Mouse (Mus musculus) testis, postnatal 14 days (tissue): ENCODE data around the gene Opcml.

Source experiments
- DNase-seq: peaks from one replicate; pipeline ENCODE4 v3.0.0; 2021; ENCODE audit warnings: low spot score

Opcml gene

GRCm38 (mm10) chr9:28251341-28251740 lies 460.8 kb downstream of the Opcml start:
- no peak for DNase-seq

GRCm38 (mm10) chr9:28255128-28255904 lies 464.7 kb downstream of the Opcml start:
- DNase-seq, result no peak

- DNase-seq, result no peak
These were observed 465.3 kb downstream of the Opcml start for GRCm38 (mm10) chr9:28255905-28256268.

GRCm38 (mm10) chr9:28261078-28261753 lies 470.6 kb downstream of the Opcml start:
- peak; percentile 46 for DNase-seq

GRCm38 (mm10) chr9:28262021-28262420 lies 471.4 kb downstream of the Opcml start:
- DNase-seq, result no peak

GRCm38 (mm10) chr9:28262896-28263295 lies 472.3 kb downstream of the Opcml start:
- no peak for DNase-seq

GRCm38 (mm10) chr9:28264761-28265160 lies 474.2 kb downstream of the Opcml start:
- DNase-seq, result no peak

- DNase-seq, result no peak
These were observed 483.2 kb downstream of the Opcml start for GRCm38 (mm10) chr9:28273816-28274215.

GRCm38 (mm10) chr9:28278555-28278954 lies 488.0 kb downstream of the Opcml start:
- DNase-seq, result no peak

GRCm38 (mm10) chr9:28281025-28281424 lies 490.4 kb downstream of the Opcml start:
- no peak for DNase-seq

- DNase-seq, result no peak
These were observed 491.0 kb downstream of the Opcml start for GRCm38 (mm10) chr9:28281571-28281970.

GRCm38 (mm10) chr9:28285016-28285415 lies 494.4 kb downstream of the Opcml start:
- DNase-seq, result no peak

- no peak for DNase-seq
These were observed 495.8 kb downstream of the Opcml start for GRCm38 (mm10) chr9:28286384-28286783.

GRCm38 (mm10) chr9:28287485-28287884 lies 496.9 kb downstream of the Opcml start:
- no peak for DNase-seq

- DNase-seq, result no peak
These were observed 499.2 kb downstream of the Opcml start for GRCm38 (mm10) chr9:28289696-28290330.

GRCm38 (mm10) chr9:28303659-28304058 lies 513.1 kb downstream of the Opcml start:
- DNase-seq, result no peak

- no peak for DNase-seq
These were observed 516.0 kb downstream of the Opcml start for GRCm38 (mm10) chr9:28306364-28307121.

GRCm38 (mm10) chr9:28307122-28307430 lies 516.5 kb downstream of the Opcml start:
- no peak for DNase-seq

GRCm38 (mm10) chr9:28307481-28308050 lies 517.0 kb downstream of the Opcml start:
- no peak for DNase-seq

- no peak for DNase-seq
These were observed 527.3 kb downstream of the Opcml start for GRCm38 (mm10) chr9:28317881-28318280.

- DNase-seq, result no peak
These were observed 528.6 kb downstream of the Opcml start for GRCm38 (mm10) chr9:28319021-28319755.
